Mouse (Mus musculus): ENCODE measurements around the gene Nfix.

Gene Nfix

GRCm38 (mm10) chr8:84799999-84800831, at the start of gene Nfix:
TSS of gene Nfix (minus strand) at chr8:84800344.
- DNase-seq, result peak; percentile 87

GRCm38 (mm10) chr8:84847684-84848435, 47.7 kb upstream of the Nfix start:
- peak; percentile 35 for DNase-seq

GRCm38 (mm10) chr8:84846722-84847572, 46.8 kb upstream of the Nfix start, which contains the start of gene Calr:
TSS of gene Calr (minus strand) at chr8:84846934.
- DNase-seq, result peak; percentile 100

GRCm38 (mm10) chr8:84846094-84846721, 46.1 kb upstream of the Nfix start:
- DNase-seq, result no peak

DNA sequence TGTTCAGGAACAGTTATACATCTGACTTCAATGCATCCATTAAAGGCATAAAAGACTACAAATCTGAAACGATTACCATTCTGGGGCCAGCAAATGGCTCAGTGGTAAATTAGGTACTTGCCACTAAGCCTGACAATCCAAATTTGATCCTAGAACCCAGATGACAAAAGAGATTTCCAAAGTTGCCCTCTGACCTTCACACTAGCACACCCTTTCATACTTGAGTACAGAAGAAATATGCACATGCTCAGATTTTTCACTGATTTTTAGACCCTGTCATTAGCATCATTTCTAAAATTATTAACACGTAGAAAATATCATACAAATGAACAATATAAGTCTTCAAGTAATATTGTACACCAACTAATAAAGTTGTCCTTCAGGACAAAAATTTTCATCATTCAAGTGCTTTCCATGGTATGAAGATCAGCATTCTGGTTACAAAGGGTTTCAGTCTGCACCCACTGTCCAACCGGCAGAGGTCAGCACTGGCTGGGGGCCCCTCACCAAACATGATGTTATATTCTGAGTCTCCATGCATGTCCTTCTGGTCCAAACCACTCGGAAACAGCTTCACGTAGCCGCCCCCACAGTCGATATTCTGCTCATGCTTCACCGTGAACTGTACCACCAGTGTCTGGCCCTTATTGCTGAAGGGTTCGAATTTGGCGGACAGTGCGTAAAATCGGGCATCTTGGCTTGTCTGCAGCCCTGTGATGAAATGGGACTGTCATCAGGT, 45.4 kb upstream of the Nfix start:
- peak; percentile 52 for DNase-seq

DNA sequence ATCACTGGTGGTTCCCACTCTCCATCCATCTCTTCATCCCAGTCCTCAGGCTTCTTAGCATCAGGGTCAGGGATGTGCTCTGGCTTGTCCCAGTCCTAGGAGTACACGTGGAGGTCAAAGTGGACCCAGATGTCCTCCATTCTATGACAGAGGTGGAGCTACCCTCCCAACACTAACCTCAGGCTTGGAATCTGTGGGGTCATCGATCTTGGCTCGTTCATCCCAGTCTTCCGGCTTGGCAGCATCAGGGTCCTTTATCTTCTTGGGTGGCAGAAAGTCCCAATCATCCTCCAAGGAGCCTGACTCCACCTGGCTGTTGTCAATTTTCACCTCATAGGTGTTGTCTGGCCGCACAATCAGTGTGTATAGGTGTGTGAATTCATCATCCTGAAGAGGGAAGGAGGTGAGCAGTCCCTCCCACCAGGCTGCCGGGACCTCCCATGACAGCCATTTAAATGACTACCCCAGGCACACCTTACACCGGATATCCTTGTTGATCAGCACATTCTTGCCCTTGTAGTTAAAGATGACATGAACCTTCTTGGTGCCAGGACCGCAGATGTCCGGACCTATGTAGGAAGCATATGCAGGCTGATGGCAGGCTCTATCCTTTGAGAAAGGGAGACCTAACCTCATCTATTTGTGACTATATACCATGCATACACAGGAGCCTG, 44.4 kb upstream of the Nfix start:
- no peak for DNase-seq

DNA sequence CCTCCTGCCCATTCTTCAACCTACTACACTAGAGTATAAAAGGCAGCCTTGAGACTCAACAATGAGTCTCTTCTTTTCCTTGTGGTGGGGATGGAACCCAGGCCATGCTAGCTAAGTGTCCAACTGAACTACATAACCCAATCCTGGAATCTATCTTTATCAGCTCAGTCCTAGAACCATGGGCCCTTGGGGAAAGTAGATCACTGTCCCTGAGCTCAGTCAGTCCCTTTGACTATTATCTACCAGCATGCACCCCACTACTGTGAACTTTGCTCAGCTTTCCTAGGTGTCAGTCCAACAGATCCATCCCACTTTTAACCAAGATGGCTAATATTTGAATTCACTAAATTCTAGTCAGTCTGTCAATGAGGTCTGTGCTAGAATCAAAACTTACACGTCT, 41.4 kb upstream of the Nfix start:
- DNase-seq, result no peak

GRCm38 (mm10) chr8:84840248-84840999, 40.3 kb upstream of the Nfix start, which contains the start of gene Rad23a:
TSS of gene Rad23a (minus strand) at chr8:84840665.
- peak; percentile 94 for DNase-seq

GRCm38 (mm10) chr8:84839875-84840247, 39.7 kb upstream of the Nfix start:
- DNase-seq, result no peak

GRCm38 (mm10) chr8:84839411-84839810, 39.3 kb upstream of the Nfix start:
- no peak for DNase-seq

- no peak for DNase-seq
Measured at GRCm38 (mm10) chr8:84838513-84838912, 38.4 kb upstream of the Nfix start.

DNA sequence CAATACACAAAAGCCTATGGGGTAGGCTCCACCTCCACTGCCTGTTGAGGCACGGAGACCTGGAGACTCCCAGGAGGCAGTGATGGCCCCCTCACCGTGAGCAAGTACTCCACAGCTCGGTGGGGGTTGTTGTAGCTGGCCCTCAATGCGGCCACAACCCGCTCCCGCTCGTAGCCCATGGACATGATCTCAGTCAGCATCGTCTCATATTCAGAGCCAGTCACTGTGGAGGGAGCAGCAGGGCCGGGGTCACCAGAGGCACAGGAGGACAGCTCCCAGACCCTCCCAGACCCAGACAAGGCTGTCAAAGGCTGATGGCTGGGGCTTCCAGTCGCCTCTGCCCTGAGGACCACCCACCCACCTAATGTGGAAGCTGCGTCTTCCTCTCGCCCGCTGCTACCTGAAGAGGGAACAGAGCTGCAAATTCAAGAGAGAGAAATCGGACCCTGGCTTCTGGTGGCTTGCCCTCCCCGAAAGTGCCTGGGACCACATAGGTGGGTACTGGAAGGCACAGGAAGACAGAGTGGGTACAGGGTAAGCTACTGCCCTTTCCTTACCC, 37.8 kb upstream of the Nfix start:
- no peak for DNase-seq

DNA sequence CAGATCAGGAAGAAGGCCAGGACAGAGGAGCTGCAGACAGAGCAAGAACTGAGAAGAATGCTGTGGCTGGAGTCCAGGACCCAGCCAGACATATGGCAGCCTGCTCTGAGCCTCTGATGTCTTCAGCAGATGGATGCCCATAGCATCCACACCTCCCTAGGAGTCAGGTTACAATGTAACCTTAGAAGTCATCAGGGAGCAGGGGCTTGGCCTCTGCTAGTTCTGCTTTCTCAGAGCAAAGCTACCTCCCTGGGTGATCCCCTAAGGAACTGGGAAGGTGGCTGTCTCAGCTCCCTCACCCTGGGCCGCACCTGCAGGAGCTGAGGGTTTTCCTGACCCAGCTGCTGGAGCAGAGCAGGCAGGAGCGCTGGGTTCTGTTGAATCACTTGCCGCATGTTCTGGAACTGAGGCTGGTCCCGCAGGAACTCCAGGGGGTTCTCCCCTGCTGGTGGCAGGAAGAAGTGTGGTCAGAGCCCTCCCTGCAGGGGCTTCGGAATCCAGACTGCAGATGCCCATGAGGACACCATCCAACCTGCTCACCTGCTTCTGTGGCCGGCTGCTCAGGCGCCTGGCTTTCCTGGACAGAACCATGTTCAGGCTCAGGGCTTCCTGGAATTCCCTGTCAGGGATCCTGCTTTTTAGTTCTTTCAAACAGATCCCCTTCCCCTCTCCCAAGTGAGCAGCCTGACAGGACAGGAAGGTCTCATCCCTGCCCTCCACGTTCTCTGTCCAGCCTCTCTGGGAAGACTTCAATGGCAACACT, 37.2 kb upstream of the Nfix start:
- DNase-seq, result no peak

- no peak for DNase-seq
Measured at GRCm38 (mm10) chr8:84834866-84835855, 35.0 kb upstream of the Nfix start.

GRCm38 (mm10) chr8:84834002-84834865, 34.1 kb upstream of the Nfix start:
- DNase-seq, result no peak

DNA sequence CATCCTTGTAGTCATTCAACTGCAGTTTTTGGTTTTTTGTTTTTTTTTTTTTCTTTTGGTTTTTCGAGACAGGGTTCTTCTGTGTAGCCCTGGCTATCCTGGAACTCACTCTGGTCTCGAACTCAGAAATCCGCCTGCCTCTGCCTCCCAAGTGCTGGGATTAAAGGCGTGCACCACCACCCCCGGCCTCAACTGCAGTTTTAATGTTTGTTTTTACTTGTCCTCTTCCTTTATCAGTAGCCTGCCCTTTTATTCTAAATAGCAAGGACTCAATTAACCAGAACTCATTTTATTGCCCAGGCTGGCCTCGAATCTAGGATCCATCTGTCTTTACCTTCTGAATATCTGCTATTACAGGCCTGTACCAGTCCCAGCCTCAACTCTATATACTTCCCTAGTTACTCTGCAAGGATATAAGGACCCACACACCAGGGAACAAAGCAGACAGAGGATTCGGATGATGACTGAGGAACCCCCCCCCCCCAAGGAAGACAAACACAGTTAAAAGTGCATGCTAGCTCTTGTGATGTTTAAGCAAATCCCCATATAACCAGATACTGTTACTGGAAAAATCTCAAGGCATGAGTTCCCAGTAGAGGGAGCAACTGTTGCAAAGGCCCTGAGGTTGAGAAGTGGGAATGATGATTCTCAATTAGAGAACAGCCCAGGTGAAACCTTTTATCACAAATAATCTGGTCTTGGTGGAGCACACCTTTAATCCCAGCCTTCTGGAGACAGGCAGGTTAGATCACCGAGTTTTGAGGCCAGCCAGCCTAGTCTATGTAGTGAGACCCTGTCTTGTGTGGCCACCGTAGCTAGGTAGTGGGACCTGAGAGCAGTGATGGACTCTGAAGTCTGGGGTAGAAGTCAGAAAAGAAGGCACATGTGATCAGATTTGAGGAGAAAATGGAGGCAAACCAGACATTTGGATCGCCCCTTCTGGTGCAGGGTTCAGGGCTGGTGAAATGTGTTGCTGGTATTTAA, 32.9 kb upstream of the Nfix start:
- DNase-seq, result no peak
